Mouse (Mus musculus) heart, postnatal 25 days (tissue): Measurements from ENCODE around the gene Gata1. TPM values are rescaled to one million over a fixed set of nuclear protein-coding genes. Genes with fewer than 3 reads are reported as not detected.

ENCODE experiments used
- total RNA-seq, 2 experiments: library from RNA; stranded (reverse); gene quantifications; 2 replicates each; pipeline ENCODE4 v1.2.3; 2021

Gata1 gene
- total RNA-seq, 2 experiments from 2014 or later = 0.53 TPM; not detected in 1

Other genes starting within 250 kb of the Gata1 start
- 1 to 10 TPM; 6.5 to 6.9 TPM for gene Praf2, start 249.6 kb downstream of the Gata1 start, total RNA-seq
- gene Ccdc120, start 227.2 kb downstream of the Gata1 start, total RNA-seq = 1 to 10 TPM in 1 of 2 experiments, under 1 TPM in 1; 0.91 to 2.0 TPM
- 10 to 100 TPM; 15.0 to 16.8 TPM for gene Tfe3, start 215.5 kb downstream of the Gata1 start, total RNA-seq
- gene Gripap1, start 188.3 kb downstream of the Gata1 start, total RNA-seq = 10 to 100 TPM; 24.7 to 26.9 TPM
- gene Kcnd1, start 155.8 kb downstream of the Gata1 start, total RNA-seq = under 1 TPM; 0.22 to 0.23 TPM
- 10 to 100 TPM; 25.7 to 28.5 TPM for gene Otud5, start 136.7 kb downstream of the Gata1 start, total RNA-seq
- gene Pim2, start 99.8 kb downstream of the Gata1 start, total RNA-seq = 1 to 10 TPM; 2.2 to 3.1 TPM
- 10 to 100 TPM; 11.0 to 17.0 TPM for gene Slc35a2, start 94.0 kb downstream of the Gata1 start, total RNA-seq
- 10 to 100 TPM; 22.1 to 22.7 TPM for gene Pqbp1, start 78.8 kb downstream of the Gata1 start, total RNA-seq
- 10 to 100 TPM; 49.5 to 50.1 TPM for gene Timm17b, start 78.7 kb downstream of the Gata1 start, total RNA-seq
- gene Gm10491, start 70.2 kb downstream of the Gata1 start, total RNA-seq = not detected
- not detected for gene Gm10490, start 68.5 kb downstream of the Gata1 start, total RNA-seq
- gene Pcsk1n, start 58.2 kb downstream of the Gata1 start, total RNA-seq = under 1 TPM in 1 of 2 experiments, not detected in 1; 0.11 TPM
- gene Eras, start 49.5 kb downstream of the Gata1 start, total RNA-seq = not detected
- gene Hdac6, start 30.2 kb downstream of the Gata1 start, total RNA-seq = 10 to 100 TPM in 1 of 2 experiments, 1 to 10 TPM in 1; 9.9 to 12.4 TPM
- gene Glod5, start 40.4 kb upstream of the Gata1 start, total RNA-seq = not detected
- gene Suv39h1, start 96.7 kb upstream of the Gata1 start, total RNA-seq = 1 to 10 TPM; 4.1 to 5.0 TPM
- 1 to 10 TPM; 1.8 to 2.3 TPM for gene Was, start 112.4 kb upstream of the Gata1 start, total RNA-seq
- gene Wdr13, start 154.8 kb upstream of the Gata1 start, total RNA-seq = 10 to 100 TPM; 43.6 to 46.6 TPM
- gene Rbm3, start 167.8 kb upstream of the Gata1 start, total RNA-seq = 10 to 100 TPM; 58.8 to 85.0 TPM
- 1 to 10 TPM; 4.2 to 4.3 TPM for gene Tbc1d25, start 198.1 kb upstream of the Gata1 start, total RNA-seq
- gene Ebp, start 215.4 kb upstream of the Gata1 start, total RNA-seq = 10 to 100 TPM; 19.6 to 22.6 TPM
- 1 to 10 TPM; 1.9 to 2.6 TPM for gene Porcn, start 228.5 kb upstream of the Gata1 start, total RNA-seq